Mouse (Mus musculus): Measurements from ENCODE around the gene Usp21. TPM values are rescaled to one million over a fixed set of nuclear protein-coding genes. Genes with fewer than 3 reads are reported as not detected.

The Usp21 gene
- polyA plus RNA-seq, 1 experiment, result 47.8 TPM

DNA sequence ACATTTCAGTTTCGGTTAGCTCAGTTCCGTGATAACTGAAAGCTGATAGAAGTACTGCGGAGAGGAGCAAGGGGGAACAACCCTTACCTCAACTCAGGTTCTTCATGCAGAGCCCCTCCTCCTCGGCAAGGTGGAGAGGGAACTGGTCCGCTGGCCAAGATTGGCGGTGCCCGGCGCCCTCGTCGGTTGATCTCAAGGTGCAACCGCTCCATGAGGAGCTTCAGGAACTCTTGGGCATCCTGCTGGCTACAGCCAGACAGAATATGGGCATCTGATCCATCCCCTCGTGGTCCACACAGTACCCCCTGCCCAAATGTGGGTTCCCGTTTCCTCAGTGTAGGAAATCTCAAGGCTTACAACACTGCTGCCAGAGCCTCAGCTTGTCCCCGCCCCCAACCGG lies 3.3 kb downstream of the Usp21 start:
- H3K4me3 ChIP-seq (ENCODE audit: insufficient read depth, low read depth, low read length), result no peak overlapping the region
- H3K36me3 ChIP-seq (ENCODE audit: control insufficient read depth, insufficient read depth, low read length), result no peaks in the 10 kb centered on the region
- H3K27me3 ChIP-seq (replicated peaks; ENCODE audit: control insufficient read depth, insufficient read depth, low read length), result no peaks in the 10 kb centered on the region
- peaks cover 5% of the 10 kb centered on the region; the same call in 1 of the 2 replicates for H3K4me1 ChIP-seq (ENCODE audit: control insufficient read depth, insufficient read depth, low read length)
- 77% methylated on average over 15 of the region's 15 CpGs for WGBS
- H3K27ac ChIP-seq (ENCODE audit: insufficient read depth, low read depth, low read length), result no peak overlapping the region
- peak; percentile 1 for DNase-seq
- TF ChIP-seq CTCF (conservative IDR thresholded peaks at IDR 0.05; ENCODE audit: insufficient read depth, insufficient read length, low read depth, low read length), result no peak
- no peak for TF ChIP-seq POLR2A (IDR thresholded peaks at IDR 0.05; ENCODE audit: low read depth, low read length)

DNA sequence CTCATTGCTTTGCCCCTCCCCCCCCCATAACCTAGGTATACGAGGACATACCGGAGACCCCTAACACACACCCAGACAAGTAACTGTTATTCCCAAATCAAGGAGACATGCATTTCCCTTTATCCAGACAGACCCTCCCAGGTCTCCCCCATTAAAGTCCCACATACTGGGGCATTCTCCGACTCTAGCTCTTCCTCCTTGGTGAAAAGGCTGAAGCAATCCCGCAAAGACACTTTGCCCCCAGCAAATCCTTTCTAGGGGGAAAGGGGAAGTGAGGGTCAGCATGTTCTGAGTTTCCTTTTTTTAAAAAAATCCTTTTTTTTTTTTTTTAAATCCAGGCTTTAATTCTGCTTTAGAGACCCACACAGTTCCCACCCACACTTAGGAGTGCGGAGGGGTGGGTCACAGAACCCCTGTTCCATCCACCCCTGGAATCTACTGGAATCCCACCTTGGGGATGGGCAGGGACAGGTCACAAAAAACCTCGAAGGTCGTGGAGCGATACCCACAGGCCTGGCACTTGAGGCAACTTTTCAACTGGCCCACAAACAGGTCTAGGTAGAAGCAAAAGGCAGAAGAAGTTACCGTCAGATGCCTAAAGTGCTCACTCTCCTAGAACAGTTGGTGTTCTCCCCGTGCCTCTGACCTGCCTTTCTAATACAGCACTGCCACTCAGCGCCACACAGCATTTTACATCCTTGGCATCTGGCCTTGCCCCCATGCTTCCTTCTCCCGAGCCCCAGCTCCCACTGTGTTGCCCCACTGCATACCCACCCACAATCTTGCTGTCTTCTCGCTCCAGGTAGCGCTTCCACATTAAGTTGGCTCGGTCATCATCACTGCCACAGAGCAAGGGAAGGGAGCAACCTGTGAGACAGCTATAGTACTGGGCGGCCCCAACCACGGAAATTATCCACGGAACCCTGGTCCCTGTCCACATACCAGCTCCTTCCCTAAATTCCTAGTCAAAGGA lies 4.3 kb downstream of the Usp21 start:
- H3K27me3 ChIP-seq (replicated peaks; ENCODE audit: control insufficient read depth, insufficient read depth, low read length), result no peaks in the 10 kb centered on the region
- peak; percentile 3 for DNase-seq

DNA sequence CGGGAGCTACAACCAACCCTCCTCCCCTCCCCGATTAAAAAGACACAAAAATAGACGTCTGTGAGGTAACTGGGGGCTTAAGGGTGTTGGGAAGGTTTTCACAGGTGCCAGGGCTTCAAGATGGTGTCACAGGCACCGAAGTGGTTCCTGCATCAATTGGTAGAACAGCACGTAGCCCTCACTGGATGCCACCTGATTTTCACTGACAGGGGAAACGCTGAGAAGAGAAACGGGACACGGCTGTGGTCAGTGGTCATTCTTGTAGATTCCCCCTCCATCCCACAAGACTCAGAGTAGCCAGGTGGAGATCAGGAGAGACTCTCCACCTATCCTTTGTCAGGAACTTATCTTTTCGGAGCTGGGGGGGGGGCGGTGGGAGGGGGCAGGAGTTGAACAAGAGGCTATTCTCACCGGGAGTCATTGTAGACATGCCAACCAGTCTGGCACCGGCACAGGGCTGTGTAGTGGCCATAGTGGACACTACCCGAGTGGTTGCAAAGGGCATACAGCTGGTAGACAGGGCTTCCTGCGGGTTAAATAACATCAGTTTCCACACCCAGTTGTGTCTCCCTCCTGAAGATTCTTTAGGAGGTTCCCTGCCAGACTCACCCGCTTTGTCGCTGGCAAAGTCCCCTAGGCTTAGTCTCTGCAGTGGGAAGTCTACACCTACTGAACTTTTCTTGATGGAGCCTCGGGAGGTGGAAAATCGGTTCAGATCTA lies 5.5 kb downstream of the Usp21 start:
- Histone ChIP-seq H3K4me3 (ENCODE audit: insufficient read depth, low read depth, low read length) (no peak overlapping the region), H3K4me1 (ENCODE audit: control insufficient read depth, insufficient read depth, low read length) (peaks cover 5% of the 10 kb centered on the region; the same call in 1 of the 2 replicates), H3K36me3 (ENCODE audit: control insufficient read depth, insufficient read depth, low read length) (no peaks in the 10 kb centered on the region), H3K27ac (ENCODE audit: insufficient read depth, low read depth, low read length) (no peak overlapping the region), H3K27me3 (replicated peaks; ENCODE audit: control insufficient read depth, insufficient read depth, low read length) (no peaks in the 10 kb centered on the region)
- 67% methylated on average over 18 of the region's 18 CpGs for WGBS
- DNase-seq, result no peak
- TF ChIP-seq CTCF (conservative IDR thresholded peaks at IDR 0.05; ENCODE audit: insufficient read depth, insufficient read length, low read depth, low read length) (no peak), POLR2A (IDR thresholded peaks at IDR 0.05; ENCODE audit: low read depth, low read length) (no peak)

More for the DNA sequence above, 4.3 kb downstream of the Usp21 start:
- TF ChIP-seq CTCF (conservative IDR thresholded peaks at IDR 0.05; ENCODE audit: insufficient read depth, insufficient read length, low read depth, low read length) (no peak), POLR2A (IDR thresholded peaks at IDR 0.05; ENCODE audit: low read depth, low read length) (no peak)
- Histone ChIP-seq H3K4me3 (ENCODE audit: insufficient read depth, low read depth, low read length) (no peak overlapping the region), H3K36me3 (ENCODE audit: control insufficient read depth, insufficient read depth, low read length) (no peaks in the 10 kb centered on the region), H3K4me1 (ENCODE audit: control insufficient read depth, insufficient read depth, low read length) (peaks cover 5% of the 10 kb centered on the region; the same call in 1 of the 2 replicates), H3K27ac (ENCODE audit: insufficient read depth, low read depth, low read length) (no peak overlapping the region)
- 90% methylated on average over 18 of the region's 18 CpGs for WGBS

DNA sequence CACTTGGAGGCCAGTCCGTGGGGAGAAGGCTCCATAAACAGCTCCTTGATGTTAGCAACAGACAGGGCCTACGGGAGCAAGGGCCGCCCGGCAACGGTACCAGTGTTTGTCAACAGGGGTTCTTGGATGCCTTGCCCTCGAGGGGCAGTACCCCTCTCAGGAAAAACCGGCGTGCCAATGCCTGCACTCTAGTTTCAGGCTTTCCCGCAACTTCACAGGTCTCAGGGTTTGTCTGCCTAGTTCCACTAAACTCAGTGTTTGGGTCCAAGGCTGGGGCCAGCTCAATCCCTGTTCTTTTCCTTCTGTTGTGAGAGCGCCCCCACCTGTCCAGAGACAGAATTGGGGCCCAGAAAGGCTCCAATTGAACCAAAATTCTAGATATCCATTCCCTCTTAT lies 6.3 kb downstream of the Usp21 start:
- DNase-seq, result peak; percentile 89
- H3K27me3 ChIP-seq (replicated peaks; ENCODE audit: control insufficient read depth, insufficient read depth, low read length), result no peaks in the 10 kb centered on the region
- no peaks in the 10 kb centered on the region for H3K36me3 ChIP-seq (ENCODE audit: control insufficient read depth, insufficient read depth, low read length)

DNA sequence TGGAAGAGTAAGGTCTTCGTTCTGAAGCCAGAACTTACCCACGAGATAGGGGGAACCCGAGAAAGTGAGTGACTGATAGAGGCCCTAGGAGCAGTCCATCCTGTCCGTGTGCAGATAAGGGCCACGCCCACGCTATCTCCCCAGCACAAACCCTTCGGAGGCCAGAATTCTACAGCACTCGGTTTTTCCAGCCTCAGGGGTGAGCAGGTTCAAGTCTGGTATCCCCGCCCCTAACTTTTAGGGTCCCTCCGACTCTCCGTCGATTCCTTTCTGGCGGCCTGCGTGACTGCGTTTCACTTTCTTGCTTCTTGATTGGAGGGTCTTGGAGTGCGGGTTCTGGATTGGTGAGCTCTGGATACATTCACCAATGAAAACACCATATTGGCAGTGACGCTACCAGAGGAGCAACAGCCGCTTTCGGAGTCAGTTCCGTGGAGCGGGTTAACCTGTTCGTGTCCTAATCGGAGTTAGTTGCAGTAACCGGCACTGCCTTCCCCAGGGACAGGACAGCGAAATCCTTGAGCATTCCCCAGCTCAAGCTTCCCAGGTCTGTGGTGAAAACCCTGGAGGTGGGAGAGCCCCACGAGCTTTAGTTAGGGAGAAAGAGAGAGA lies 6.8 kb downstream of the Usp21 start, which contains the start of gene Ppox:
Ppox (minus strand) TSS at position 271 of the 612 bp plus-strand sequence.
- WGBS, result under 1% methylated on average over 26 of the region's 26 CpGs
- no peaks in the 10 kb centered on the region for H3K36me3 ChIP-seq (ENCODE audit: control insufficient read depth, insufficient read depth, low read length)
- H3K4me3 ChIP-seq (ENCODE audit: insufficient read depth, low read depth, low read length), result peak within 1 kb of the TSS; percentile 67
- no peaks in the 10 kb centered on the region for H3K27me3 ChIP-seq (replicated peaks; ENCODE audit: control insufficient read depth, insufficient read depth, low read length)
- TF ChIP-seq CTCF (conservative IDR thresholded peaks at IDR 0.05; ENCODE audit: insufficient read depth, insufficient read length, low read depth, low read length), result no peak
- peak; percentile 16 for TF ChIP-seq POLR2A (IDR thresholded peaks at IDR 0.05; ENCODE audit: low read depth, low read length)
- peak within 1 kb of the TSS; percentile 59 for H3K27ac ChIP-seq (ENCODE audit: insufficient read depth, low read depth, low read length)
- peaks cover 5% of the 10 kb centered on the region; the same call in 1 of the 2 replicates for H3K4me1 ChIP-seq (ENCODE audit: control insufficient read depth, insufficient read depth, low read length)
- peak; percentile 98 for DNase-seq

More for the DNA sequence above, 6.3 kb downstream of the Usp21 start:
- Histone ChIP-seq H3K4me3 (ENCODE audit: insufficient read depth, low read depth, low read length) (peak overlapping the region; percentile 64), H3K27ac (ENCODE audit: insufficient read depth, low read depth, low read length) (peak overlapping the region; percentile 59), H3K4me1 (ENCODE audit: control insufficient read depth, insufficient read depth, low read length) (peaks cover 5% of the 10 kb centered on the region; the same call in 1 of the 2 replicates)
- TF ChIP-seq POLR2A (IDR thresholded peaks at IDR 0.05; ENCODE audit: low read depth, low read length) (no peak), CTCF (conservative IDR thresholded peaks at IDR 0.05; ENCODE audit: insufficient read depth, insufficient read length, low read depth, low read length) (peak; percentile 74)
- under 1% methylated on average over 10 of the region's 10 CpGs for WGBS

DNA sequence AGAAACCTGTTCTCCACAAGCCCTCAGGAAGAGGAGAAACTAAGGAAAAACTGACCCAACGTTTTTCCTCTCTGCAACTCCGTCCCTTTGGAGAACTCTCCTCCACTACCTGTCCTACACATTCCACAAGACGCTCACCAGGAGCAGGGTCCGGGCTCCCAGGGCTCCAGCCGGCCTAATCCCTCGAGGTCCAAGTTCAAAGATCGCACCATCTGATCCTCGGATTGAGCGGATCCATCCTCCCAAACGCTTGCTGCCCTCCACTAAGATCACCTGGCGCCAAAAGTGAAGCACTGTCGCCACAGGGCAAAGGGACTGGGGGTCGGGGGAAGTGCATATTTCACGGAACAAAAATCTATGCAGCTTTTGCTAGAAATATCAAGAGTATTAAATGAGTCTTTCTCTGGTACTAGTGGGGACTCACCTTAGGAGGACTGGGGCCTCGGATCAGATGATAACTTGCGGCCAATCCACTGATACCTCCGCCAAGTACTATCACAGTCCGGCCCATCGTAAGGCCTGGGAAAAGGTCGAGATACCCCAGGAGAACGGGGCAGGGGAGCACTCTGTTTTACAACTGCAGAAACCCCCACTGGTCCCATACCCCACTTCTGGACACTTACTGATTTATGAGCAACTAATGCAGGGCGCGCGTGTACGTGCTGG lies 7.4 kb downstream of the Usp21 start:
- Histone ChIP-seq H3K4me3 (ENCODE audit: insufficient read depth, low read depth, low read length) (peak overlapping the region; percentile 67), H3K36me3 (ENCODE audit: control insufficient read depth, insufficient read depth, low read length) (no peaks in the 10 kb centered on the region), H3K27me3 (replicated peaks; ENCODE audit: control insufficient read depth, insufficient read depth, low read length) (no peaks in the 10 kb centered on the region), H3K4me1 (ENCODE audit: control insufficient read depth, insufficient read depth, low read length) (peaks cover 5% of the 10 kb centered on the region; the same call in 1 of the 2 replicates), H3K27ac (ENCODE audit: insufficient read depth, low read depth, low read length) (peak overlapping the region; percentile 9; the same call in 1 of the 2 replicates)
- TF ChIP-seq CTCF (conservative IDR thresholded peaks at IDR 0.05; ENCODE audit: insufficient read depth, insufficient read length, low read depth, low read length), result no peak
- no peak for TF ChIP-seq POLR2A (IDR thresholded peaks at IDR 0.05; ENCODE audit: low read depth, low read length)
- peak; percentile 73 for DNase-seq
- WGBS, result 2% methylated on average over 25 of the region's 25 CpGs

Measured in kidney, adult 2 months (tissue).